Comparison of ENCODE assay signal across 8 mouse cellular contexts in genomic region chr6:128479463-128480454, GRCm38 (mm10). TPM values are rescaled to one million over a fixed set of nuclear protein-coding genes. Genes with fewer than 3 reads are reported as not detected.
A peak's percentile ranks its signal among the peaks of the same experiment; 100 is the strongest.
DNase-seq lines count a peak whose midpoint lies in the region; ATAC-seq and TF ChIP-seq lines count a peak whose summit lies in the region.

No protein-coding gene starts in this region.

- TF ChIP-seq POLR2A in small intestine, adult 2 months (IDR thresholded peaks at IDR 0.05; ENCODE audit: low read depth, low read length), result no peak

- WGBS in embryonic facial prominence, embryonic 11.5 days, result 21% methylated on average over 26 of the region's 26 CpGs
- 26% methylated on average over 26 of the region's 26 CpGs for WGBS in limb, embryonic 10.5 days
- 21% methylated on average over 26 of the region's 26 CpGs for WGBS in midbrain, embryonic 13.5 days
- 21% methylated on average over 26 of the region's 26 CpGs for WGBS in small intestine, adult 2 months

- H3K36me3 ChIP-seq in embryonic facial prominence, embryonic 11.5 days (replicated peaks; ENCODE audit: control insufficient read depth, insufficient read depth, low read depth, low read length), result no peaks in the 10 kb centered on the region
- H3K36me3 ChIP-seq in limb, embryonic 10.5 days, result no peaks in the 10 kb centered on the region
- no peaks in the 10 kb centered on the region for H3K36me3 ChIP-seq in midbrain, embryonic 13.5 days
- no peaks in the 10 kb centered on the region for H3K36me3 ChIP-seq in small intestine, adult 2 months (ENCODE audit: control insufficient read depth, insufficient read depth, low read length)

- H3K9ac ChIP-seq in embryonic facial prominence, embryonic 11.5 days (replicated peaks; ENCODE audit: low read length), result no peak overlapping the region
- no peak overlapping the region; the same call in 1 of the 2 replicates for H3K9ac ChIP-seq in midbrain, embryonic 13.5 days (replicated peaks)

- H3K9me3 ChIP-seq in embryonic facial prominence, embryonic 11.5 days (replicated peaks; ENCODE audit: control insufficient read depth, low read length), result no peaks in the 10 kb centered on the region
- H3K9me3 ChIP-seq in limb, embryonic 10.5 days (replicated peaks), result no peaks in the 10 kb centered on the region
- H3K9me3 ChIP-seq in midbrain, embryonic 13.5 days, result no peaks in the 10 kb centered on the region

- H3K4me2 ChIP-seq in embryonic facial prominence, embryonic 11.5 days (ENCODE audit: low read depth, low read length), result peak overlapping the region; percentile 24; the same call in 1 of the 2 replicates
- H3K4me2 ChIP-seq in midbrain, embryonic 13.5 days (replicated peaks), result peak overlapping the region; percentile 30

- ATAC-seq in embryonic facial prominence, embryonic 11.5 days (replicated peaks; ENCODE audit: insufficient number of reproducible peaks, low FRiP score, low TSS enrichment, low read depth), result peak; percentile 87
- peak; percentile 93 for ATAC-seq in midbrain, embryonic 13.5 days

- no peak overlapping the region for H3K27ac ChIP-seq in embryonic facial prominence, embryonic 11.5 days (replicated peaks; ENCODE audit: low read depth, low read length)
- H3K27ac ChIP-seq in limb, embryonic 10.5 days, result no peak overlapping the region
- no peak overlapping the region for H3K27ac ChIP-seq in midbrain, embryonic 13.5 days
- H3K27ac ChIP-seq in small intestine, adult 2 months (ENCODE audit: insufficient read depth, low read depth, low read length), result no peak overlapping the region

- peak; percentile 73 for DNase-seq in 3134 (ENCODE audit: extremely low read depth, insufficient read length, low spot score)
- peak; percentile 98 for DNase-seq in adrenal gland, postnatal 25 days
- peak; percentile 94 for DNase-seq in embryonic facial prominence, embryonic 11.5 days (ENCODE audit: low spot score)
- DNase-seq in heart, adult 18-20 months, result peak; percentile 94 to 99
- DNase-seq in kidney, adult 18-20 months, result peak; percentile 95
- DNase-seq in limb, embryonic 10.5 days (ENCODE audit: low spot score), result peak; percentile 97

- H3K4me3 ChIP-seq in embryonic facial prominence, embryonic 11.5 days (ENCODE audit: low read depth, low read length), result no peak overlapping the region
- peak overlapping the region; percentile 29 for H3K4me3 ChIP-seq in limb, embryonic 10.5 days
- H3K4me3 ChIP-seq in midbrain, embryonic 13.5 days (replicated peaks), result peak overlapping the region; percentile 8
- no peak overlapping the region for H3K4me3 ChIP-seq in small intestine, adult 2 months (ENCODE audit: low read depth, low read length)

- no peaks in the 10 kb centered on the region for H3K4me1 ChIP-seq in embryonic facial prominence, embryonic 11.5 days (ENCODE audit: control insufficient read depth, insufficient read depth, low read length)
- peaks cover 4% of the 10 kb centered on the region; the same call in 1 of the 2 replicates for H3K4me1 ChIP-seq in limb, embryonic 10.5 days
- 0 out of 2 replicates have a peak, but pooled peaks cover 4% of the 10 kb centered on the region for H3K4me1 ChIP-seq in midbrain, embryonic 13.5 days (replicated peaks)
- H3K4me1 ChIP-seq in small intestine, adult 2 months (ENCODE audit: control insufficient read depth, insufficient read depth, insufficient read length, low read length), result no peaks in the 10 kb centered on the region

- peak; percentile 100 for TF ChIP-seq CTCF in small intestine, adult 2 months (IDR thresholded peaks at IDR 0.05; ENCODE audit: extremely low read depth, insufficient read length, insufficient replicate concordance, low read depth, low read length)

- no peaks in the 10 kb centered on the region for H3K27me3 ChIP-seq in embryonic facial prominence, embryonic 11.5 days (ENCODE audit: control insufficient read depth, insufficient read depth, low read length)
- H3K27me3 ChIP-seq in limb, embryonic 10.5 days (ENCODE audit: low read depth, poor library complexity, severe bottlenecking), result 0 out of 2 replicates have a peak, but pooled peaks cover 3% of the 10 kb centered on the region
- H3K27me3 ChIP-seq in midbrain, embryonic 13.5 days, result no peaks in the 10 kb centered on the region
- no peaks in the 10 kb centered on the region for H3K27me3 ChIP-seq in small intestine, adult 2 months (ENCODE audit: control insufficient read depth, insufficient read depth, low read length)

RNA-seq across cellular contexts. Expression of gene Fkbp4, which starts 41.3 kb away (rescaled TPM):
- total RNA-seq in adrenal gland, postnatal 25 days (2021), result 205 and 245 TPM in 2 replicates
- polyA plus RNA-seq in embryonic facial prominence, embryonic 11.5 days (2014; fragmentation: Nextera tagmentation; extraction: Ambion mirVana), result 612 and 615 TPM in 2 replicates
- total RNA-seq in heart, adult 18-20 months (2021), result 100 to 1,000 TPM; 352 to 419 TPM
- 797 and 913 TPM in 2 replicates for polyA plus RNA-seq in limb, embryonic 10.5 days (2016; fragmentation: Nextera tagmentation; extraction: Ambion mirVana)
- polyA plus RNA-seq in midbrain, embryonic 13.5 days (2015; fragmentation: Nextera tagmentation; extraction: Ambion mirVana), result 430 and 454 TPM in 2 replicates
- 52.9 and 105 TPM in 2 replicates for polyA plus RNA-seq in small intestine, adult 2 months (2012; rRNA removed)

RNA-seq across cellular contexts. Expression of gene Pzp, which starts 46.8 kb away (rescaled TPM):
- total RNA-seq in adrenal gland, postnatal 25 days (2021), result 0.30 and 20.2 TPM in 2 replicates
- not detected in 2 replicates for polyA plus RNA-seq in embryonic facial prominence, embryonic 11.5 days (2014; fragmentation: Nextera tagmentation; extraction: Ambion mirVana)
- total RNA-seq in heart, adult 18-20 months (2021), result 1 to 10 TPM; 2.0 to 3.4 TPM
- polyA plus RNA-seq in limb, embryonic 10.5 days (2016; fragmentation: Nextera tagmentation; extraction: Ambion mirVana), result 0.04 TPM in 1 of 2 replicates, not detected in the other
- 0.04 TPM in 1 of 2 replicates, not detected in the other for polyA plus RNA-seq in midbrain, embryonic 13.5 days (2015; fragmentation: Nextera tagmentation; extraction: Ambion mirVana)
- 0.06 TPM in 1 of 2 replicates, not detected in the other for polyA plus RNA-seq in small intestine, adult 2 months (2012; rRNA removed)

RNA-seq across cellular contexts. Expression of gene Itfg2, which starts 55.0 kb away (rescaled TPM):
- total RNA-seq in adrenal gland, postnatal 25 days (2021), result 27.5 and 35.6 TPM in 2 replicates
- polyA plus RNA-seq in embryonic facial prominence, embryonic 11.5 days (2014; fragmentation: Nextera tagmentation; extraction: Ambion mirVana), result 26.9 and 28.1 TPM in 2 replicates
- total RNA-seq in heart, adult 18-20 months (2021), result 10 to 100 TPM; 17.0 to 22.0 TPM
- 40.8 and 47.8 TPM in 2 replicates for polyA plus RNA-seq in limb, embryonic 10.5 days (2016; fragmentation: Nextera tagmentation; extraction: Ambion mirVana)
- polyA plus RNA-seq in midbrain, embryonic 13.5 days (2015; fragmentation: Nextera tagmentation; extraction: Ambion mirVana), result 43.6 and 48.7 TPM in 2 replicates
- 16.1 and 16.2 TPM in 2 replicates for polyA plus RNA-seq in small intestine, adult 2 months (2012; rRNA removed)

Comparison
In these comparisons a context has a peak if more than half of its experiments do, and no peak if none do; other contexts are left out.
1. H3K4me3 ChIP-seq: peak in limb, embryonic 10.5 days (single experiment) and midbrain, embryonic 13.5 days (single experiment); none in embryonic facial prominence, embryonic 11.5 days (single experiment) and small intestine, adult 2 months (single experiment).
2. Peak in every context shown above with its lines, with median percentiles within 50 percentile points of each other: DNase-seq.